Mouse (Mus musculus): ENCODE data around the gene Zfp296.

The Zfp296 gene

GRCm38 (mm10) chr7:19577141-19577852, at the start of gene Zfp296, which contains the start of gene Gemin7:
Gene Zfp296 (plus strand): TSS chr7:19577287.
Gene Gemin7 (minus strand): TSS chr7:19577595.
- peak; percentile 58 for DNase-seq (ENCODE audit: low read depth, low spot score)

DNA sequence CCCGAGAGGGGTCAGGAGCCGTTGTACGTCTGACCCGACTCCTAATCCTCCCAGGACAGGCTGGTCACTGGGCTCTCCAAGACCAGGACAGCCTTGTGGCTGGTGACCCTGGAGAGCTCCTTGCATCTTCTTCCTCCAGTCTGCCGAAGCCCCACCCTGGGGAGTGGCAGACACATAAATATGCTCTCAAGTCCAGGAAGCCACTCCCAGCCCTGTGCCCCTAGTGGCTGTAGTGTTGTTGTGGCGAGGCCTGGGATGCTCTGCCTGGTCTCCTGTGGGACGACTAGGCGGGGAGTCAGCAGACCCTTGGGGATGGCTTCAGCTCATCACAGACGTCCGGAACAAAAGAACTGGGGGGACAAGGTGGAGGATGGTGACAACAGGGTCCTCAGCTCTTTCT, 46.0 kb upstream of the Zfp296 start:
- no peak for DNase-seq (ENCODE audit: low read depth, low spot score)

GRCm38 (mm10) chr7:19532240-19532639, 44.8 kb upstream of the Zfp296 start:
- DNase-seq (ENCODE audit: low read depth, low spot score) = no peak

DNA sequence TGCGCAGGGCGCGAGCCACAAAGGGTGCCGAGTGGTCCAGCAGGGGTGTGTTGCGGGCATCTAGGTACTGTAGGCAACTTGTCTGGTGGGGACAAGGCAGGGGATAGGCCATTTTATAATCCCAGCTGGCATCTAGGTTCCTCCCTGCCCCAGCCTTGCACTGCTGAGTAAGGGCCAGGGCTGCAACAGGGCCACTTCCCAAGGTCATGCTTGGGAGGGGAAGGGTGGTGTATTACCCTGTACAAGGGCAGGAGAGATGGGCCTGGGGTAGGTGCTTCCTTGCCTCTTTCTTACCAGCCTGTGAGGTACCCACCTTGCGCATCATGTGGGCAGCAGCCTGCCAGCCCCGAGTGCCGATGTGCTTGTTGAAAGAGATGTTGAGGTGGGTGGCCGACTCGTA, 42.4 kb upstream of the Zfp296 start:
- DNase-seq (ENCODE audit: low read depth, low spot score) = no peak

- no peak for DNase-seq (ENCODE audit: low read depth, low spot score)
These were observed 36.1 kb upstream of the Zfp296 start for GRCm38 (mm10) chr7:19540771-19541566.

DNA sequence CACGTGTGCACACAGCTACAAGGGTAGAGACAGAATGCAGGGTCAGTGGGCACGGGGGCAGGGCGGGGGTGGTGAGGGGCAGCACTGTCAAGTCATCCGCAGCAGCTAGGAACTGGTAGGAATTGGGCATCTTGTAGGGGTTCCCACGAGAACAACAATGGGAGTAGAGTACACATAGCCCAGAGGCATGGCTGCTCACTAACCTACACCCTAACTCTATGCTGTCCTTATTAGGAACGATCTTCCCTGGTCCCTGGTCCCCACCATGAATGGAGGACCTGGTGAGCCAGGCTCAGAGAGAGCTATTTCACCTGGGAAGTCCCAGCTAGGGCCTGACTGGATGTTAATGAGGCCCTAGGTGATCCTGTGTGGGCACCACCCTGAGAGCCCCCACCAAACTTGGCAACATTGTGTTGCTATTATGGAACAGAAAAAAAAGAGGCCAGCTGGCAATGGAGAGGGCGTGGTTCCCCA, 35.4 kb upstream of the Zfp296 start:
- no peak for DNase-seq (ENCODE audit: low read depth, low spot score)

GRCm38 (mm10) chr7:19542155-19542691, 34.9 kb upstream of the Zfp296 start:
- no peak for DNase-seq (ENCODE audit: low read depth, low spot score)

- DNase-seq (ENCODE audit: low read depth, low spot score) = peak; percentile 52
These were observed 33.5 kb upstream of the Zfp296 start for GRCm38 (mm10) chr7:19543584-19543983.

DNA sequence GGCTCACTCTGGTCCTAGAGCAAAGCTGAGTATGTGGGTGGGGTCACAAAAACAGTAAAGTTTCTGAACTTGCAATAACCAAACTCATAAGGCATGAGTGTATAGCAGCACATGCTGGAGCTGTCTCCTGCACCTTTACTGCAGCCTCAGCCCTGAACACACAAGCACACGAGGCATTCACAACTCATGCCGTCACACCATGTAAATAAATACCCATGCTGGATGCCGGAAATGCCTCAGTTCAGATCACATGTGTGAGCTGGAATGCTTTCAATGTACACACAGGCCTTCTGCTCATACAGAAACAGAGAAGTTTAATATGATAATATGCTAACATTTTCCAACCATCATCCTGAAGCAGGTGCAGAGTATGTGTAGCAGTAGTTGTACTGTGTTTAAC, 31.1 kb upstream of the Zfp296 start:
- DNase-seq (ENCODE audit: low read depth, low spot score) = no peak

DNA sequence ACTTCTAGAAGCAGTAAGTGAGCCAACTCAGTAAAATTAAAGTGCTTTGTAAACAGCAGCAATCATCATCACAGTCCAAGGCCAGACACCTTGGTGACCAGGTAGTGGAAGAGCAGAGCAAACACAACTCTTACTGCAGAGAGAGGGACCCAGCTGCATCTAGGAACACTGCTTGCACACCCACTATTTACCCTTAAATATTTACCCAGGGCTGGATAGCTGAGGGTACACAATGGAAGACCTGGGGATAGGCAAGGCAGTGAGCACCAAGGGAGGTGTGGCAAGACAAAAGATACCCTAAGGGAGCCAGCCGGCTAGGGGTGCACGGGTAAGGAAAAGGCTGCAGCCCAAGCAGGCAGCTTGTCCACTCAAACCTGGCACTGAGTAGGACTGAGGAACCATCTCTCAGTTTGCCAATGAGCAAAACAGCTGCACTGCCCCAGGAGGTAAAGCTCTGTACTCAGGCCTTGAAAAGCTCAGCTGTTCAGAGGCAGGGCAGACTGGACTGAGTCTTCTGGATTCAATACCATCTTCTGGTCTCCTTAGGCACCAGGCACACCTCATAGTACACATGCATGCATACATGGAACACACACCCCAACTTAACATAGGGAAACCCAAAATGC, 29.6 kb upstream of the Zfp296 start:
- DNase-seq (ENCODE audit: low read depth, low spot score) = no peak

GRCm38 (mm10) chr7:19549394-19549793, 27.7 kb upstream of the Zfp296 start:
- no peak for DNase-seq (ENCODE audit: low read depth, low spot score)

GRCm38 (mm10) chr7:19551634-19552033, 25.5 kb upstream of the Zfp296 start:
- DNase-seq (ENCODE audit: low read depth, low spot score) = no peak

DNA sequence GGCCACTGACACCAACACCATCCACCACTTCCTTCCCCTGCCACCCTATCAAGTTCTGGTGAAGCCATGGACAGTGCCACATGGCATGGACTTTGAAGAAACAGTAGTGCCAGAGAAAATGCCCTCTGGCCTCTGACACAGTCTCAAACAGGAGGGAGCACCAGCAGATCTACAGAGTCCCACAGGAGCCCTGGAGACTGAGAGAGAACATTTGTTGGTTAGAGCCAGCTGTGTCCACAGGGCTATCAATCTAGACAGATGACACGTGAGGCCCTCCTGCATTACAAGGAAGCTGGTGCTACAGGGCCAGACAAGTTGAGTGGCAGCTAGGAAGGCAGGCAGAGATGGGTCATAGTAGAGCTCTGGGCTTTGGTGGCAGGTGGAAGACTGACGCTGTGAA, 24.6 kb upstream of the Zfp296 start:
- DNase-seq (ENCODE audit: low read depth, low spot score) = no peak

- DNase-seq (ENCODE audit: low read depth, low spot score) = no peak
These were observed 22.9 kb upstream of the Zfp296 start for GRCm38 (mm10) chr7:19554168-19554567.

DNA sequence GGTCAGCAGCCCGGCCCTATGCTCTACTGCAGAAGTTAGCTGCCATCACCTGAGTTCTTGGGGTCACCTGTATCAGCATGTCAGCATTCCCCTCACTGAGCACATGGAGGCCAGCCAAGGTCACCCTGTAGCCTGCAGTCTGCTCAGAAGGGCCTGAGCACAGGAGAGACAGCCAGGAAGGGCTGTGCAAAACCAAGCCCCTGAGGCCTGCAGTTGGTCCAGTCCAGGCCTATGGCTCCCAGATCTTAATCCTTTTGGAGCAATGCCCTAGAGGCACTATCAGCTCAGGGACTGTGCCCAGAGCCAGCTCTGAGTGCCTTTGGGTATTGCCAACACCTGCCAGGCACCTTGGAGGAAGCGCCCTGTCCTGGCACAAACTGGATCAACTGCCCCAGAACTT, 20.0 kb upstream of the Zfp296 start:
- DNase-seq (ENCODE audit: low read depth, low spot score) = no peak

- DNase-seq (ENCODE audit: low read depth, low spot score) = no peak
These were observed 18.8 kb upstream of the Zfp296 start for GRCm38 (mm10) chr7:19557982-19558900.

DNA sequence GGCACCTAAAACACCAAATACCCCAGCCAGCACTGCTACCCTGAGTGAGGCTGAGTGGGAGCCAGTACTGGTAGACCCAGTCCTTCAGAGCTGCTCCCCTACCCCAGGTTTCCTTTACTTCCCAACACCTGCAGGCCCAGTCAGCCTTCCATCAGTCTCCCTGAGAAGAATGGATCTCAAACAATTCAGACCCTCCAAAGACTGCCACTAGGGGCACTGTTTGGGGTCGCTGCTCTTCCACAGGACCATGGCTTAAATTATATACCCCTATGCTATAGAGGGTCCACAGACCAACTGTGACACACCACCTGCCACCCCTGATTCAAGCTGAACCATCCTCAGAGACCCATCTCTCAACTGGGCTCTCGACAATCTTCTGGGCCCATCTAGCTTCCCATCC, 18.1 kb upstream of the Zfp296 start:
- no peak for DNase-seq (ENCODE audit: low read depth, low spot score)

DNA sequence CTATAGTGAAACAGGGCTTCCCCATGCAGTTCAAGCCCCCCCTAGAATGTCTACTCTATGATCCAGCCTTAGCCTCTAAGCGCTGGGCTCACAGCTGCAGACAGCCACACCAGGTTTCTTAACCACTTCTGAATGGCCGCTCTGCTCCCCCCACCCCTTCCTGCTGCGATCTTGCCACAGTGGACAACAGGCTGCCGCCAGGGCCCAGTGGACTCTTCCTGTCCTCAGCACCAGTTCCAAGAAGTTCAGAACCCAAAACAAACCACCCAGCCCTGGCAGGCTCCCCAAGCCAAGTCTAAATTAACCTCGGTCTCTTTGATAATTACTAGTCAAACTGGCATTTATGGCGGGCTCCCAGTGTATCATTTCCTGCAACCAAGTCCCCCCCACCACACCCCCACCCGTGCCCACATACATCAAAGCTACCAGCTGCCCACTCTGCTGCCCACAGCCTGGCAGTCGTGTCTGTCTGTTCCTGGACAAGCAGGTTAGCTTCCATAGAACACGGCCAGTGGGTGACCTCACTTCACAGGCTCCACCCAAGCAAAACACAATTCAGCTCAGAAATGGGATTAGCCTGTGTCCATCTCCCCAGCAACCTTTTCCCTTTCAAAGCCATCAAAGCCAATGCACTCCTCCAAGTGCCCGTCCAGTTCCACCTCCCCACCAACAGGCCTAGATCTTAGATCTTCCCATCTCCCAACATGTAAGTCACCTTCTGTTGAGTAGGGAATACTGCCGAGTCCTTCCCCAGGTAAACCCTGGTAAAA, 16.4 kb upstream of the Zfp296 start:
- DNase-seq (ENCODE audit: low read depth, low spot score) = no peak

DNA sequence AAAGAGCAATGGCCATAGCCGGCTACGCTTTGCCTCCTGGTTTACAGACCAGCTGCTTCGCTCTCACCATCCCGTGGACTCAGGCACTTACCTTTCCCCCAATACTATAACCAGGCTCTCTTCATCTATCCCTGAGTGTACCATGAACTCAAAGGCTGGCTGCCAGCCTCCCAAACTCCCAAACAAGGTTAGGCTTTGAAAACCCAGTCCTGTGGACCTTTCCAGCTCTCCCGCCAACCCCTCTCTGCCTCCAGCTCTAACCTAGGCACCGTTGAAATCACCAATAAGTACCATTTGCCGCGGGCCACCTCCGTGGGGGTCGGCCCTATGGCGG, 15.7 kb upstream of the Zfp296 start:
- DNase-seq (ENCODE audit: low read depth, low spot score) = no peak
